Mouse (Mus musculus): ENCODE results near the gene Map4k2. TPM values are rescaled to one million over a fixed set of nuclear protein-coding genes. Genes with fewer than 3 reads are reported as not detected.

Map4k2 gene
- total RNA-seq, 2 experiments from 2014 or later = 37.5 to 42.8 TPM

DNA sequence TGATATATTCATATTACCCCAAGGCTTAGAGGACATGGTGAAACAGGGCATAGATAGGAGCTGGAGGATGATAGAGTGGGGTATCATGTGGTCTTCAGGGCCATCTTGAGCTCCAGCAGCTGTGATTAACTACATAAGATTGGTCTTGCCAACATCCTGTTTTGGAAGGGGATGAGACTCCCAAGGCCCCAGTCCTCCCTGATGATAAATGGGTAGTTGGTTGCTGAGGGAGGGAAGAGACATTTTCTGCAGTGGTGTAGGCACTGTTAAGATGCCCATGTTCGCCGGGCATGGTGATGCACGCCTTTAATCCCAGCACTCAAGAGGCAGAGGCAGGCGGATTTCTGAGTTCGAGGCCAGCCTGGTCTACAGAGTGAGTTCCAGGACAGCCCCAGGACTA lies 40.3 kb downstream of the Map4k2 start:
- DNase-seq = no peak

GRCm38 (mm10) chr19:6382323-6382924 lies 41.5 kb downstream of the Map4k2 start:
- DNase-seq = no peak

DNA sequence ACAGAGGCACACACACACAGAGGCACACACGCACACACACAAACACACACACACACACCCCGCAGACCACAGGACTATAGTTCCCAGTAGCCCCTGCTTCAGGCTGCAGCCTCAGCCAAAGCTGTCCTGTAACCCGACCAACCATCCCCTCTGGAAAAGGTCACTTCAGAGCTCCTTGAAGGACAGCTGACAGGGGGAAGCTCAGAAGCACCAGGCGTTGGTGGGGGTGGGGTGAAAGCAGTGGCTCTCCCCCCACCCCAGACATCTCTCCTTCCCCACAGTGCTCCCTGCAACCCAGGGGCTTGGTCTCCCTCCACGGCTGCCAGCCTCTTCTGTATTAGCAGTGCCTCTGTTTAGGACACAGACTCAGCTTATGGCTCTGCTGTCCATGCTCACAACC lies 42.5 kb downstream of the Map4k2 start:
- DNase-seq = no peak

DNA sequence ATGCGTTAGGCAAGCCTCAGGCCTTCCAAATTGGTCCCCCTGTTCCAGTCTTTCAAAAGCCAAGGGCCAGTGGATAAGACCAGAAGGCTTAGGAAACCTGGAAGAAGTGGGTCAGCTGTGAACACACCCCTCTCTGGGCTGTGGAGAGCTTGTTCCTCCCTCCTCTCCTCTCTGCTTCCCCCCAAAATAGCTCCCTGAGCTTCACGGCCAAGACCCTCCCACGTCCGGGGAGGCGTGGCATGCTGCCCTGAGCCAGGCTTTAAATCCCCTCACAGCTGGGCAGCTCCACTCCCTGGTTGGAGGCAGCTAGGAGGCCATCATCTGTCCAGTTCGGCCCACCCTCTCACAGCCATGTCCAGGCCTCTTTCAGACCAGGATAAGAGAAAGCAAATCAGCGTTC lies 43.2 kb downstream of the Map4k2 start, which contains the start of gene Pygm:
Gene Pygm, plus strand, starts transcription at position 272 of the 400 bp plus-strand sequence.
- peak; percentile 93 for DNase-seq

- peak; percentile 38 for DNase-seq
These were observed 44.0 kb downstream of the Map4k2 start for GRCm38 (mm10) chr19:6384954-6385353.

DNA sequence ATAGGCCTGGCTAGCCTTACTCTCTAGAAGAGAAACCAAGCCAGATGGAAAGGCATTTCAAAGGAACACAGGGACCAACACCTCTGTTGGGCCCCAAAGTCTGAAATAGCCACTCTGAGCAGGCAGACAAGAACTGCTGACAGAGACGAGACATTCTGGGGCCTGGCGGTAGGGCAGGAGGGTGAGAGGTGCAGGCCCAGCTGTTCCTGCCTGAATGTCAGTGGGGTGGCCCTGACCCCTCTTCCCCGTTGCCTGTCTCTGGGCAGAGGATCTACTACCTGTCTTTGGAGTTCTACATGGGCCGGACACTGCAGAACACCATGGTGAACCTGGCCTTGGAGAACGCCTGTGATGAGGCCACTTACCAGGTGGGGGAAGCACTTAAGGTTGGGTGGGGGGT lies 44.5 kb downstream of the Map4k2 start:
- no peak for DNase-seq

DNA sequence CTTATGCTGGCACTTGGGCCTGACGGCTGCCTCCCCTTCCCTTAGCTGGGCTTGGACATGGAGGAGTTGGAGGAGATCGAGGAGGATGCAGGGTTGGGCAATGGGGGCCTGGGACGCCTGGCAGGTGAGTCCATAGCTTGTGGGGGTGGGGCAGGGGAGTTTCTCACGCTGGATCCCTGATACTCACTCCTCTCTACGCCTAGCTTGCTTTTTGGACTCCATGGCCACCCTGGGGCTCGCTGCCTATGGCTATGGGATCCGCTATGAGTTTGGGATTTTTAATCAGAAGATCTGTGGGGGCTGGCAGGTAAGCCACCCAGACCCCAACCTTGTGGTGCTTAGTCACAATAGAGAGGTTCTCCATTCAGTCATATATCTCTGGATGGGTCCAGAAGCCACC lies 44.9 kb downstream of the Map4k2 start:
- DNase-seq = no peak

GRCm38 (mm10) chr19:6386234-6386633 lies 45.3 kb downstream of the Map4k2 start:
- no peak for DNase-seq

DNA sequence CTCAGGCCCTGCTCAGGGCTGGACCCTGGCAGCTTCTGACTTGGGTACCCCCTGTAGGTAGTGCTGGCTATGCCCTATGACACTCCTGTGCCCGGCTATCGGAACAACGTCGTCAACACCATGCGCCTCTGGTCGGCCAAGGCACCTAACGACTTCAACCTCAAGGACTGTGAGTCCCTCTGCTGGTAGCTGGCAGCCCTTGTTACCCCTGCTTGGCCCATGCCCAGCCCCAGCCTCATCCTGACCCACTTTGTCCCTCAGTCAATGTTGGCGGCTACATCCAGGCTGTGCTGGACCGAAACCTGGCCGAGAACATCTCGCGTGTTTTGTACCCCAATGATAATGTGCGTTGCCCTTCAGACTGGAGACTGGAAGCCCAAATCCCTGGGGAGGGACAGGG lies 47.1 kb downstream of the Map4k2 start:
- peak; percentile 70 for DNase-seq

DNA sequence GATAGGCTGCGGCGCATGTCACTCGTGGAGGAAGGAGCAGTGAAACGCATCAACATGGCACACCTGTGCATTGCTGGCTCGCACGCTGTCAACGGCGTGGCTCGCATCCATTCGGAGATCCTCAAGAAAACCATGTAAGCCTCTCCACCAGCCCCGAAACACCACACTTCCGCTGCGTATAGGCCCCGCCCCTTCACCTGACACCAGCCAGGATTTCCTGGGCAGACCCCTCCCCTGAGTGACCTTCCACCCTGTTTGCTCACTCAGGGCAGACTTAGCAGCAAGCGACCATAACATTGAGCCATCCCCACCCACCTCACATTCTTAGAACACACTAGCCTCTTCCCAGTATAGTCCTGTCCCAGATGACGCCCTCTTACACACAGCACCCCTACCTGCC lies 48.9 kb downstream of the Map4k2 start:
- no peak for DNase-seq

GRCm38 (mm10) chr19:6390251-6390650 lies 49.3 kb downstream of the Map4k2 start:
- no peak for DNase-seq

GRCm38 (mm10) chr19:6392743-6393393 lies 51.9 kb downstream of the Map4k2 start:
- DNase-seq = no peak

GRCm38 (mm10) chr19:6393637-6394036 lies 52.7 kb downstream of the Map4k2 start:
- DNase-seq = no peak

- no peak for DNase-seq
These were observed 55.3 kb downstream of the Map4k2 start for GRCm38 (mm10) chr19:6396237-6396636.

GRCm38 (mm10) chr19:6397582-6398249 lies 56.8 kb downstream of the Map4k2 start:
- DNase-seq = no peak

DNA sequence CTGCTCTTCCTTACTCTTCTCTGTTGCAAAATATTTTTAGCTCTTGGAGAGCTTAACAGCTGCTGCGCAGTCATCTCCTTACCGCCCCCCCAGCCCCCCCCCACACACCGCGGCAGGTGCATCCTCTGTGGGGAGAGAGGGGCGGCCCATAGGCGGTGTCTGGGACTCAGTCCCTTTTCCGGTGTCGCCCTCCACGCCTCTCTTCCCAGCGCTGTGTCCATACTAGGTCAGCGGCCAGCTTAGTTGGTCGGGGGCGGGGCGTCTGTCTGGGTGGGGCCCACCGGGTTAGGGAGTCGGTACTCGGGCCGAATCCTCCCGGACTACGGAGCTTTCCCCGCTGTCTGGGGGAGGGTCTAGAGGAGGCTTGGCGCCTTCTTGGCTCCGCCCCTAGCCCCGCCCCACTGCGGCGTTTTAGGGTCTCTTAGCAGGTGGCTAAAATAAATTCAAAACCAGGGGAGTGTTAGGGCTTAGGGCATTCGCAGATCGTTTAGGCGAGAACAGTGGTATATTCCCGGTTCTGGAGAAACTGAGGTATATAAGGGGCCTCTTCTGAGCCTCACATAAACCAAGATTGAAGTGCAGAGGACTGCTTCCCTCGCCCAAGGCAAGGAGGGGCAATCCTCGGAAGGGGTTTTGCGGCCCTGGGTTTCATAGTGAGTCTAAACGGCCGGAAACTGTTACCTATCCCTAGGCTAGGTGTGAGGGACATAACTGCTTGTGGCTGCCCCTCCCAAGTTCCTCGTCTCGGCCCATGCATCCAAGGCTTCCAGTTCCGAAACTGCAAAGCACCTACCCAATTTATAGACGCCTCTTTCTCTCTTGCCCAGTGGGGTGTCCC lies 57.7 kb downstream of the Map4k2 start:
- DNase-seq = peak; percentile 84

DNA sequence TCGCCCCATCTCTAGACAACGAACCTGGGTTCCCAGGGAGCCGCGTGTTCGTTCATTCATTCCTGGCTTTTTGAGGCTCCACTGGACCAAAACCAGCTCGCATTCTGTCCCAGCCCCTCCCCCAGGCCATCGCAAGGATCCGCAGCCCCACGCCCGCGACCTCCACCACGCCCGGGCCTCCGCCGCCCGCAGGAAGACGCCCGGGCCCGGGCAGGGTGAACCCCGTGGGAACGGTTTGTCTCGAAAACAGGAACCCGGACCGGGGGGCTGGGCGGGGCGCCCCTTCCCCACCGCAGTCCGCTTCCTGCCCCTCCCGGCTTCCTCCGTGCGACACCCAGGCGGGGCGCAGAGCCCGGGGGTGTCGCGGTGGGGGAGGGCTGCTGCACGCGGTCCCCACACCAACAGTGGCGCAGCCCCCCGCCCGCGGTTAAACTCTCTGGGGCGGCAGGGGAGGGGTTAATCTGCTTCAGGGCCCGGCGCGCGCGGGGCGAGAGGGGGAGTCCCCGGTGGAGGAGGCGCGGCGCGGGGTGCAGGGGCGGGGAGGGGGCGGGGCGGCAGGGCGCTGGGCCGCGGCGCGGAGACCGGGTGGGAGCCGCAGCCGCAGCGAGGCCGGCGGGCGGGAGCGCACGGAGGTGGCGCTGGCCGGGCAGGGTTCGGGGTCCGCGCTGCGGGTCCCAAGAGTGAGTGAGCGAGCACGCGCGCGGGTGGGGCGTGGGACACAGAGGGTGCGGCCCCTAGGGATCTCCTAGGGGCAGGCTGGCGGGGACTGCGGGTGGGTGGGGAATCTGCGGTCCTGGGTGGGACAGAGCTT lies 58.6 kb downstream of the Map4k2 start, which contains the start of gene Rasgrp2:
Gene Rasgrp2, plus strand, starts transcription at position 56 of the 811 bp plus-strand sequence.
- peak; percentile 69 for DNase-seq

GRCm38 (mm10) chr19:6400096-6401086 lies 59.5 kb downstream of the Map4k2 start:
- DNase-seq = no peak

GRCm38 (mm10) chr19:6401131-6401815 lies 60.3 kb downstream of the Map4k2 start:
- DNase-seq = peak; percentile 89

DNA sequence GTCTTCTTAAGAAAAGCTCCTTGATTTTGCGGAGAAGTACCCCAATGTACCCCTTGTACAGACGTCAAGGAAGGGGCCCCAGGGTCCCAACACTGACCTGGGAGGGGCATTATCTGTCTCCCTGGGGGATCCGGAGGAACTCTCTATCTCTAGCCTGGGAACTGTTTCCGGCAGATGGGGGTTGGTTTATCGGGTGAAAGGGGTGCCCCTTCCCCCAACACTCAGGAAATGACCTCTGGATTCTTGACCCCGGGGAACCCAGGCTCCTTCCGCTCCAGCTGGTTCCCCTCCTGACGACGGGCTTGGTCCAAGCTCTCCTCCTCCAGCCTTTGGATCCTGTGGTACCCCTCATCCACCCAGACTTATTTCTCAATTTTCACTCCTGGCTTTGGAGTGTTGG lies 61.0 kb downstream of the Map4k2 start:
- DNase-seq = peak; percentile 53

Data from heart, postnatal 4 days (tissue).